Mouse (Mus musculus): ENCODE data around the gene Slc35f4.

Gene Slc35f4

DNA sequence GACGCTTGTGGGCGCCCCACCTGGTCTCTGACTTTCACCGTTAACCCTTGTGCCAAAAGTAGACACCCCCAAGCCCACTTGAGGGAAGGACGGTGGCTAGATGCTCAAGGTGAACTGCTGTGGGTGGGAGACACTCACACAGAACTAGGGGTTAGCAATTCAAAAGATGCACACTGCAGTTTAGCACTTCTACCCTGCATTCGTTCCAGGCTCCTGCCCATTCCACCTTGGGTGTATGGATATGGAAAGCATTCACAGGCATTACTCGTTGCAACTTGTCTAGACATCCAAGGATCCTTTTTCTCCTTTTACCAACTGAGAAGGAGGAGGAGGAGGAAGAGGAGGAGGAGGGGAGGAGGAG, at the start of gene Slc35f4:
Gene Slc35f4, minus strand, starts transcription at position 116 of the 361 bp plus-strand sequence.
- in situ Hi-C loops (cut with MboI) = no loop called here

DNA sequence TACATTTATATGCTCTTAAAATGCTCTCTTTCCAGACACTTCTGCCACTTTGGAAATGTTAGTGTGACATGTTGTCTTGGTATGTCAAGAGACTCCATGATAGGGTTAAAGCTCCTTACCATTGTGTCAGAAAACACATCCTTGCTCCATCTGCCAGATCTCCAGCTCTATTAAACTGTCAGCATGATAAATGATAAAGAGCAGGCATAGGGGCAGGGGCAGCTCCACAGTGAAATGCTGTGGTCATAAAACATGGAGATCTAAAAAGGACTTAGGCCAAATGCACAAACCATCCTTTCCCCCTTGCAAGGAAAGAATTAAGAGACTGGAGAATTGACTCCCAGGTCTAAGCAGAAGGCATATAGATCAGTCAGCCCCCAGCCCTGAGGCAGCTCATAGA, 42.5 kb upstream of the Slc35f4 start:
- in situ Hi-C loops (cut with MboI) = no loop called here

DNA sequence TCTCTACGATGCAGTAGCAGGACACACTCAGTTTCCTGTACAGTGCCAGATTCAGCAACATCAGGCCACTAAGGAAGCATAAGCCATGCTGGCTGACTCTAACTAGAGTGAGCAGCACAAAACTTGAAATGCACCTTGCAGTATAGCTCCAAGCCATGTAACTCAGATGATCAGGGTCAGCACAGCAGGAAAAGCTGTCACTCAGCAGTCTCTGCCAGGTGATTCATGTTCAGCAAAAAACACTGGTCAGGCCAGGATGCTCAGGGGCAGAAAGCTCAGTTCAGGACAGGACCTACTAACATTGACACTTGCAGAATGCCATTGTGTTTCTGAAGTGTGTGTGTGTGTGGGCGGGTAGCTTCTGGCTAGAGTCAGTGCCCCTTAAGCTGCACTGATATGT, 34.9 kb upstream of the Slc35f4 start:
- in situ Hi-C loops (cut with MboI) = no loop called here

DNA sequence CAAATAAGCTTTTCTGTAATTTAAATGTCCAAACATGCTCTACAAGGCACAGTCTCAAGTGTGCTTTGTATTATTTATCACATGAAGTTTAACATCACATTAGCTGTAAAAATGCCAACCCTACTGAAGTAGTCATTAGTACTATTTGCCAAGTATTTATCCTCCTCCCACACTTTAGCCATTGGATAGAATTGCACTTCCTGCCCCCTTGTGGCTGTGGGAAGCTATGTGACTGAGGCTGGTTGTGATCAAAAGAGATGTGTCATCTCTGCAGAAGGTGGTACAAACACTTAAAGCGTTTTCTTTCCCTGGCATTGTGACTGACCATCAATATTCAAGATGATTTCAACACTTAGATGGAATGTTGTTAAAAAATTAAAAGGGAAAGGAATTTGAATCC, 14.3 kb upstream of the Slc35f4 start:
- in situ Hi-C loops (cut with MboI) = no loop called here

DNA sequence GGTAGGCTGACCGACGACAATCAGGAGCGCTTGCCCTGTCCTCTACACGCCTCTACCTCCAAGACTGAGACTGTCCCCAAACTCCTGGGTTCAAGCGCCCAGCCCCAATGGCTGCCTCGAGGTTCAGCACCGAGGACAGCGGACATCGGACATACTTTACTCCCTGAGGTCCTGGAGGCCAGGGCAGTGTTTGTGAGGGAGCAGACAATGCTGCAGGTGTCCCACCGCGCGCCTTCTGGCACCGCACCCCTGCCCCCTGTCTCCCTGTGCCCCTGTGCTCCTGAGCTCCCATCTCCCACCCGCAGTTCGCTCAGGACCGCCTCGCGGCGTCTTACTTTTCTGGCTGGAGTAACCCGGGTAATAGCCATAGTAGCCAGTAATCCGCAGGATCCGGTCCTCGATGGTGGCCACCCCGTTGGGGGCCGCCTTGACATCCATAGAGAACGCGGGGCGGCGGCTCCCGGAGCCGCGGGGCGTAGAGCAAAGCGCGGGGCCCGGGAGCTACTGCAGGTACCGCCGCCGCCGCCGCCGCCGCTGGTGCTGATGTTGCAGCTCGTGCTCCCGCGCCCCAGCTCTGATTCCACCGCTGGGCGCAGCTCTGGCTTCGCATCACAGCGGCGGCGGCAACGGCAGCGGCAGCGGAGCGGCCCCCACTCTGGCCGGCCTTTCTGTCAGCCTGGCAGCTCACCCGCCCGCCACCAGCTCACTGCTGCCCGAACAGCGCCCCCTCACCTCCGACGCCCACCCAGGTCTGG, 493 bp downstream of the Slc35f4 start:
- in situ Hi-C loops (cut with MboI) = no loop called here

DNA sequence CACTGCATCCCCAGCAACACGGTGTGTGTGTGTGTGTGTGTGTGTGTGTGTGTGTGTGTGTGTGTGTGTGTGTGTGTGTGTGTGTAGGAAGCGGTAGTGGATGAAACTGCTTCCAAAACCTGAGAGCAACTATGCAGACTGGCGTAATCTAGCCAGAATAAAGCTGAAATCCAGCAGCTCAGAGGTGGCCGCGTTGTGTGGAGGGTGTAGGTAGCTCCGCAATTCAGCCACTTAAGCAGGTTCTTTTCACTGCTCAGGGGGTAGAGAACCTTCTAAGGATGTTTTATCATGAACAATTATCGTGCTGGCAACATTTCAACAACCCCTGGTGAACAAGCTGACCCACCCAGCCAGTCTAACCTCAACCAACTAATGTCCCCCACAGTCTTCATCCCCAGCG, 1.2 kb downstream of the Slc35f4 start:
- in situ Hi-C loops (cut with MboI) = no loop called here

DNA sequence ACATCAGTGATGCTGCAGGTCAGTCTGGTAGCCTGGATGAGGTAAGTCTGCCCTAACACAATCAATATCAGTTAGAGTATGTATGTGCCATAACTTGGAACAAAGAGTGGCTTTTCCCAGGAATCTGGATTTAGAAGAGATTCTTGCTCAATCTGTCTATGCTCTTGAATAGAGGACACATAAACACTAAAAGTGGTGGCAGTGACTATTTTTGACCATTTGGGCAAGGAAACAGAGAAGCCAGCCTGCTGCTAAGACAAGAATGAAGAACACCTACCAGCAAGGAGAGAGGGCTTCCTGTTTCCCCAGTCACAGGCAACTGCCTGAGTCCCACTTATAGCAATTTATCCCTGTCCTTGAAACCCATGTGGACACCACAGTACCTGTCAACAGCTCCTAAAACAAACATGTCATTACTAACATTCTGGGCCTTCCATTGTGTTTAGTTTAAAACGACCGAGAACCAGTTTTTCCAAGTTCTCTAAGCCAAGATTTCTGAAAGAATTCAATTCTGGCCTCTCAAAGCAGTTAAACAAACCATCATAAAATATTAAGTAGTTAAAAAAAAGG, 10.7 kb downstream of the Slc35f4 start:
- in situ Hi-C loops (cut with MboI) = no loop called here

DNA sequence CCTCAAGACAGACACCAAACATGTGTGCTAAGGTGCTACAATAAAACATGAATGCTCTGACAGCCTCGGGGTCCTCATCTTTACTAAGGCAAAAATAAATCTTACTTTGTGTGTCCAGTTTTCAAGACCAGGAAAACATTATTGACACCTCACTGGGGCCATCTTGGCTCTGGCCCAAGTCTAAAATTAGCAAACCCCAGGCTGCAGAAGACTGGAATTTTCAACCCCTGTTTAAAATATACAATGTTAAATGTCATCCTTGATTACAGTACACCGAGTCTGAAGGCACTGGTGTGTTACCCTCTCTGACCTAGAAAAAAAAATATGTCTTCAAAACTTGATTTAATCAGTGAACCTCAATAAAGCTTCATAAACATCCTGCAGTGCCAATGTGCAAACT, 11.7 kb downstream of the Slc35f4 start:
- in situ Hi-C loops (cut with MboI) = no loop called here

DNA sequence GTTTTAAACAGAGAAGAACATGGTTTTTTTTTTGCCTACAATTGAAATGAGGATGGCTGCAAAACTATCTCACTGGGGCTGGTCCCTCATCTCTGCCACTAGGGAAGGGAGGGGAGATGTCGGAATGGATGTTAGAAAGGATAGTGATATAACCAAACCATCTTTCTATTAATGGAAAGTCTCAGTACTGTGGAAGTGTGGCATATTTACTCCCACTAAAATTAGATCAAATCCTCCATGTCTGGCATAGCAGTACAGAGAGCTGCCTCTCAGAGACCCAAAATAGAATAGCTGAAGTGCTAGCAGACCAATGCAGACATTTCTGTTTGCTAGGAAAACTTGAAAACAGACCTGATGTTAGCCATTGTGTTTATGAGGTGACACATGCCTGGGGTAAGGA, 30.7 kb downstream of the Slc35f4 start:
- in situ Hi-C loops (cut with MboI) = no loop called here

DNA sequence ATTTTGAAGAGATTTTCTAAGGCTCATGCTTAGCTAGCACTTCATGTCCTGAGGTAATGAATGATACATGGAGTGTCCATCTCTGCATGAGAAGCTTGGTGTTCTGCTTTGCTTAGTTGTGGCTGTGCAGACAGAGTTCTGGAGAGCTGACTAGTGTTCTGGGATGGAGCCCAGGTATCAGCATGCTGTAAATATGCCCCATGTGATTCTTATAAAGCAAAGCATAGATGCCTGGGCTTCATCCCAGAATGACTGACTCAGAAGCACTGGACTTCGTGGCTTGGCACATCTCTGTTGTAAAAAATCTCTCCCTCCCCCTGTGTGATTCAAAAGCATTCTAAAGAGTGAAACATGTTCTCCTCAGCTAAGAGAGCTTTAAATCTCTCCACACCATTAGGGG, 32.1 kb downstream of the Slc35f4 start:
- in situ Hi-C loops (cut with MboI) = no loop called here

DNA sequence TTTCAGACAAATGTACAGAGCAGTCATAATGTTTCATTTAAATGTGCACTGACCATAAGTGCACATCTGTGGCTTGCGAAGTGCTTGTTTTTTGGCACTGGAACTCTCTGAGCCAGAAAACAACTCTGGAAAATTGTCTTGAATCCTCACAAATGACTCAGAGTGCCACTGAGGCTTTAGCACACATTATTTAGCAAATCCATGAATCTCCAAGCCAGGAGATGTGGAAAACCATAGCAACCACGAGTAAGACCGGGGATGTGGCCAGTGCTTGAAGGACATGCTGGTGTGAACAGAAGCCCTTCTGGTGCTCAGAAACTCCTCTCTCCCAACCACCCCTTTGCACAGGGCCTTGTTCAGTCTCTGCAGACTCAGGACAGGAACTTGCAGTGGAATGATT, 33.3 kb downstream of the Slc35f4 start:
- in situ Hi-C loops (cut with MboI) = no loop called here

DNA sequence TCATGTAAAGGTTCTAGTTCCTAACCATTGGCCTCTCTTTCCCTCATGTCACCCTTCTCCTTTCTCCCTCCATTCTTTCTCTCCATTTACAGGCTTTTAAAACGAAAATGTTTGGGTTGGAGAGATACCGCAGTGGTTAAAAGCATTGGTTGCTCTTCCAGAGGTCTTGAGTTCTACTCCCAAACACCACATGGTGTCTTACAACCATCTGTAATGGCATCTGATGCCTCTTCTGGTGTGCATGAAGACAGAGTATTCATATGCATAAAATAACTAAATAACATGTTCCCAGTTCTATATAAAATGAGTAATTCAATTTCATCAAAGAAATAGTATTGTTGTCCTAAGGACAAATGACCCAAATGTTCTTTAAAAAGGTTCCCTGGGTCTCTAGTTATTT, 49.2 kb downstream of the Slc35f4 start:
- in situ Hi-C loops (cut with MboI) = no loop called here

DNA sequence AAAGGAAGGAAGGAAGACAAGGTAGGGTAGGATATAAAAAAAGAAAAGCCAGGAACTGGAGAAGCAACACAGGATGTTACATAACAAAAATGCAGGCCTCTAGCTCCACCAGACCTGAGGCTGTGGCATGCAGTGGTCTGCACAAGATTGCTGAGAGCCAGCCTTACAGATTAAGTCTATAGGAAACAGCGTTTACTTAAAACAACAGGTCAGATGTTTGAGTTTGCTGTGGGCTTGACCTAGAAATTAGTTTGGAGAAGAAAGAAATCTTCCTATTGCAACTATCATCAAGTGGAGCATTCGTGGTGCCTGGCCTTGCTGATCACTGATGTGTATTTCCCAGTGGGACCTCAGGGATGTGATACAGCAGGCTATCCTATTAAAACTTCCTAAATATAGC, 64.1 kb downstream of the Slc35f4 start:
- in situ Hi-C loops (cut with MboI) = no loop called here

DNA sequence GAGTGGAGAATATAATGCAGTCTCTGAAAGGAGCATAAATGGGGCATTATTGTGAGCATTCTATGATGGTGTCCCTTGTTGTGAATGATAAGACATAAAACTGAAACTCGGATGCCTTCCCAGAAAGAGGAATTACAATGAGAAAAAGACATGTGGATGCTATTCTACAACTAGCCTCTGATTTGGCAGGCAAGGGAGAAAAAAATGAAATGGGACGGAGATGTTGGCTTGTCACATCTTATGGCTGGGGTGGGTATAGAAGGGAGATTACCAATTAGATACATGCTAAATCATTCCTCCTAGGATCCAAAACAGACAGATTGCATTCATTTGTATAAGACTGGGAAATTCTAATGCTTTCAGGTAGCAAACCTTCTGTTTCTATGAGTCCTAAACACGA, 65.0 kb downstream of the Slc35f4 start:
- in situ Hi-C loops (cut with MboI) = no loop called here

DNA sequence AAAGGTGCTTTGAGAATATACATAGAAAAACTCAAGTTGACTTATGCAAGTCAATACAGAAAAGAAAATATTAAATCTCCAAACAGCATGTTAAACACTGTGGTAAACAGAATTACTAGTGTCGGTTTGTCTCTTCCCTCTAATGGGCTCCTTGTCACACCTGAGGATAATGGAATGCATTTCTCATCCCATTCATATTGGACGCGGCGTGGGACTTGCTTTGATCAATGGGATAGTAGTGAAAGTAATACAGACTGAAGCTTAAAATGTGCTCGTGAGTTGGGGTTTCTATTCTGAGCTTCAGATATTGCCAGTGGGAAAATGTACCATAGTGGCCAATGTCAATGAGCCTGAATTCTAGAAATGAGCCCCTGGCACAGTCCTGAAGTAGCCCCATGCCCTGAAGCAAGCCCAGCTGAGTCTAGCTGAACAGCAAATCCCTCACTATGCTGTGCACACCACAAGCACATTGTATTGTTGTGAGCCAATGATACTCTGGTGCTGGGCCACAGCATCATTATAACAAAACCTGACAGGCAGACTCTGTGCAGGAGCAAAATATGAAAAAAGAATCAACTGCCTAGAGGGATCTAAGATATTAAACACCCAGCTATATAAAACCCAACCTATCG, 71.4 kb downstream of the Slc35f4 start:
- in situ Hi-C loops (cut with MboI) = no loop called here

DNA sequence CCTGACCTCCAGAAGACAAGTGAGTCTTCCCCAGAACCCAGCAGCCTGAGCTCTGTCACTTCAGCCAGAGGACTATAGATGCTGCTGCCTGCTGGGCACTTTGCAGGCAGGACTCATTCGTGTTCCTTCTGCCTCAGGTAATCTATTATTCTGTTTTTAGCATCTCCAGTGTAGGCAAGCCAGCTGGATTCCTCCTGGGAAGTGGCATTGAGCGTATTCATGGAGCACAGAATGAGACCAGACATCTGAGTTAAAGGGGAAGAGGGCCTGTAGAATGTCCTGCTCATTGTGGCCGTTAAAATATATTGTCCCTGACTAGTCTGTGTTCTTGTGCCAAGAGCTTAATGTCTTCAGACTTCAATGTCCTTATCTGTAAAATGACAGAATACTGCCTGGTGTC, 72.1 kb downstream of the Slc35f4 start:
- in situ Hi-C loops (cut with MboI) = no loop called here

DNA sequence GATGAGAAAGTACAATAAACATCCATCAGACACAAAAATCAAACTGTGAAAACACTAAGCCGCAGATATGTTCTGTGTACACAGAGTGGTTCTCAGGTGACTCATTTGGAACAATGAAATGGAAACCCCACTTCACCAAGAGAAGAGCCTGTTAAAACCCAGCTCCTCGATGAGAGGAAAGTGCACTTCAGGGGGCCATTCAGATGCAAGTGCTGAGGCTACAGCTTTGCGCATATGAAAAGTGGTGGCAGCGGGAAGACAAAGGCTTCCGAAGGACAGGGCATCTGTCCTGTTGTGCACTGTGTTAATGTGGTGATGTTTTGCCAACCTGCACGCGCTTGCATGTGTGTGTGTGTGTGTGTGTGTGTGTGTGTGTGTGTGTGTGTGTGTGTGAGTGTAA, 78.2 kb downstream of the Slc35f4 start:
- in situ Hi-C loops (cut with MboI) = no loop called here

DNA sequence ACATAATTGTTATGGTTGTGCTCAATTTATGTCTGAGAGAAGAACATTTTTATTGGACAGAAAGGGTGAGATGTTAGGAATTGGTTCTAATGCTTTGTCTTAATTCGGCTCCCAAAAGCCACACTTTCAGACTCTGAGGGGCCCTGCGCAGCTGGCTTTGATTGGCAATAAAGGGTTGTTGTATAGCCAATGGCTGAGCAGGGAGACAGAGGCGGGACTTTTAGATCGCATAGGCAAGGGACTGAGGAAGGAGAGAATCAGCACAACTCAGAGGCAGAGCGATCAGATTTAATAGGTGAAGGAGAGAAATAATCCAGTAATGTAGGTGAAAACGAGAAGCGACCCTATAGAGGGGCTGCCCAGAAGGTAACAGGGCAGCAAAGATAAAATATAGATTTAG, 79.4 kb downstream of the Slc35f4 start:
- in situ Hi-C loops (cut with MboI) = no loop called here

DNA sequence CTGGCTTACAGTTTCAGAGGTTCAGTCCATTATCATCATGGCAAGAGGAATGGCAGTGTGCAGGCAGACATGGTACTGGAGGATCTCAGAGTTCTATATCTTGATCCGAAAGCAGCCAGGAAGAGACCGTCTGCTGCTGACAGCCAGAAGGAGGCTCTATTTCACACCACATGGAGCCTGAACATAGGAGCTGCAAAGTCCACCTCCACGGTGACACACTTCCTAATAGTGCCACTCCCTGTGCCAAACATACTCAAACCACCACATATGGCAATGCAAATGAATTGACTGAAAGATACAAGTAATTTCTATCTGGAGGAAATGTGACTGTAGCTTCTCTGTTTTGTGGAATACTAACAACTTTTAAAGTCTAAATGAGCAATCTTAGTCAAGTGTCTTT, 89.0 kb downstream of the Slc35f4 start:
- in situ Hi-C loops (cut with MboI) = no loop called here

DNA sequence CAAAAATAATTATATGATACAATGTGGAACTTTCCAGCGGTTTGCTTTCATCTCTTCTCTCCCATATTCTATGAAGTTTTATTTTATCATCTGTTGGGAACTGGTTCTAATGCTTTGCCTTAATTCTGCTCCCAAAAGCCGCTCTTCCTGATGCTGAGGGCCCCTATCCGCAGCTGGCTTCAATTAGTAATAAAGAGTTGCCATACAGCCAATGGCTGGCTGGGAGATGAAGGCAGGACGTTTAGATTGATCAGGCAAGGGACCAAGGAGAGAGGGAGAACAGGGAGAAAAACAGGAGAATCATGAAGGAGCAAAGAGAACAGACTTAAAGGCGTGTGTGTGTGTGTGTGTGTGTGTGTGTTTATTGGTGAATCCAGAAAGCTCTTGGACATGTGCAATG, 94.0 kb downstream of the Slc35f4 start:
- in situ Hi-C loops (cut with MboI) = no loop called here

DNA sequence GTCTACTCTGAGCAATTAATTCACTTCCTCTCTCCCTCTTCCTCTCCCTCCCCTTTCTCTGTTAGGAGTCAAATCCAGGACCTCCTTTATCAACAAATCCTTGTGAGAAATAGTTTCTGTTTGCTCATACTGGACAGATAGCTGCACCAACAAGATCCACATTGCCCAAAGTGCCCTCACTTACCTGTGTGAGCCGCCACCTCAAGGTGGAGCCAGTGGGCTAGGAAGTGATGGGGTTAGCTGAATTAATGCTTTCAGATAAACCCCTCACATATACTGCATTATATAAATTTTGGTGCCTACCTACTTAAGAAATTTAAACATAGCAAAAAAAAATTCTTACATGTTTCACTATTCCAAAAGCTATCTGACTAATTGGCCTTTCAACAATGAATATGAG, 133.4 kb downstream of the Slc35f4 start:
- in situ Hi-C loops (cut with MboI) = no loop called here

DNA sequence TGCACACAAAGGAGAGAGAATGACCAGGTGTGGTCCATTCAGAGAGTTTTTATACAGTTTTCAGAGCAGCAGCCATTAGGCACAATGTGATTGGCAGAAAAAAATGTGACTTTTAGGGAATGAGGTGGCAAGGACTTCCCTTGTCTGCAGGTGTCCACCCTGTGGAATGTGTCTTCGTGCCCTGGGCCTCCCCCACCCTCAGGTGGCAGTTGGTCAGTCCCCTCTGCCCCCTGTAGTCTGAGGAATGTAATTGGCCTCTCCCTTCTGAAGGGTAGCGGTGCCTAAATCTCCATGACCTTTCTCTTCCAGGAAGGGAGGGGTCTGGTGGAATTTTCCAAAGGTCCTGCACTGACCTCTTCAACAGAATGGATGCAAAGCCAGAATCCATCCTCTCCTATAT, 163.7 kb downstream of the Slc35f4 start:
- in situ Hi-C loops (cut with MboI) = no loop called here

DNA sequence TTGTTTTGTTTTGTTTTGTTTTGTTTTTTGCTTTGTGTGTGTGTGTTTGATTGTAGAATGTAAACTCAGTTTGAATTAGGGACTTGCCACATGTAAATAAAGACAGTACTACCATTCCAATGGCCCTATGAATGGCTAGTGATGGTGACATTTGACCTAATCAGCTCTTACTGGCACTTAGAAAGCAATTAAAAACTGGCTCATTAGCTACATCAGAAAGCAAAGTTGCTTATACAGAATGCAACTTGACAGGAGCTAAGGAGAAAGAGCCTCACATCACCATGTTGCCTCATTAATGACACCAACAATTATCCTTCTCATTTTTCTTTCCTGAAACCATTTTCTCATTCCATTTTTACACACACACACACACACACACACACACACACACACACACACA, 170.3 kb downstream of the Slc35f4 start:
- in situ Hi-C loops (cut with MboI) = no loop called here

DNA sequence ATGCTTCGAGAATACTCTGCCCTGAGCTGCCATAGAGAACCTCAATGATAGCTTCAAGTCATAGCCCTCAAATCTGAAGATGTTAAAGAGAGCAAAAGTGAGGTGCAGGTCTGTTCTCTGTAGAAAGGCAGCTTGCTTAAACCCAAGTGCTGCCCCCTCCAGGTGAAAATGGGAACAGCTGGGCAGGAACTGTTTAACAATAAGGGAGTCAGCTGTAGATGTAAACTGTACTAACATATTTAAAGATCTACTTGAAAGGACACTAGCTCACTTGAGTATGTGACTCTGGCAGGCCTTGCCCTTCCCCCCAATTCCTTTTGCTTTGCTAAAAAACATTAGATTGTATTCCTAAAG, 177.0 kb downstream of the Slc35f4 start:
- in situ Hi-C loops (cut with MboI) = no loop called here
